Mouse (Mus musculus) thymus, postnatal 10 days (tissue): Measurements from ENCODE around the gene Elavl2.

Source experiments
- DNase-seq, 2 experiments: peaks; one replicate each; pipeline ENCODE4 v3.0.0; 2021; ENCODE audit warnings: low spot score in 2 of 2

Gene Elavl2

GRCm38 (mm10) chr4:91400423-91400822, at the start of gene Elavl2:
Elavl2 (minus strand) TSS chr4:91400785.
- no peak for DNase-seq

GRCm38 (mm10) chr4:91447887-91448286, 47.3 kb upstream of the Elavl2 start:
- no peak for DNase-seq

GRCm38 (mm10) chr4:91415582-91415981, 15.0 kb upstream of the Elavl2 start:
- DNase-seq: no peak

DNA sequence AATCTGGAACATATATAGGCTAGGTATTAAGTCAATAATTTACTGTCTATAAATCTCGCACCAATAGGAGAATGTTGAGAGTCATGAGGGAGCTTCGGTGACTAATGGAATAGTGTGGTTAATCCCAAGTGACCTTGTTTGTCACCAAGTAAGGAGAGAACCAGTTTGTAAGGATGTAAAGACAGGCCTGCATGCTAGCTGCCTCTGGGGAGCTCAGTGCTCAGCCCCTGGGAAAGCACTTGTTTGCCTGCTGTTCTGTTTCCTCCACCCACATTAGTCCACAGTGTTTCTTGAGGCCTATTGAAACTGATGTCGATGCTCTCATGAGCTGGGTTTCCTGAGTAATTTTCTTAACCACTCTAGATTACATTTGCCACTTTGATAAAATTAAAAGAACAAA, 4.5 kb upstream of the Elavl2 start:
- no peak for DNase-seq

- DNase-seq: no peak
Observed at GRCm38 (mm10) chr4:91399510-91400196, 932 bp downstream of the Elavl2 start.

GRCm38 (mm10) chr4:91391987-91392598, 8.5 kb downstream of the Elavl2 start:
- DNase-seq: no peak

GRCm38 (mm10) chr4:91387701-91388100, 12.9 kb downstream of the Elavl2 start:
- no peak for DNase-seq

GRCm38 (mm10) chr4:91381201-91381627, 19.4 kb downstream of the Elavl2 start:
- DNase-seq: no peak

GRCm38 (mm10) chr4:91380341-91381117, 20.1 kb downstream of the Elavl2 start:
- DNase-seq: no peak

DNA sequence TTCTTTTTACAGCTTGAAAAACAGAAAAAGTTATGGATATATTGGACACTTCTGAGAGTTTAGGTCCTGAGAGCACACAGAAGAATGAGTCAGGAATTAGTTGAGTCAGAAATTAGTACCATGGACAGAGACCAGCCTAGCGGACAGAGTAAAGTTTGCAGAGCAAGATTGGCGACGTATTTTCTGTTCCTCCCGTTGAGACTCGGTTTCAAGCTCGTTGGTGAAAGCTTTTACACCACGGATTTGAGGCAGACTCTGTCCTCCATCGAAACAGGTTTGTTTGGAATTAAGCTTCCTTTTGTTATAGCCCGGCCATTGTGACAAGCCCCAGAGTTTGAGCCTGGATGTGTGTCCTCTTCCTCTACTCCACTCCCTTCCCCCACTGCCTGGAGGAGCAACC, 21.0 kb downstream of the Elavl2 start:
- no peak for DNase-seq

DNA sequence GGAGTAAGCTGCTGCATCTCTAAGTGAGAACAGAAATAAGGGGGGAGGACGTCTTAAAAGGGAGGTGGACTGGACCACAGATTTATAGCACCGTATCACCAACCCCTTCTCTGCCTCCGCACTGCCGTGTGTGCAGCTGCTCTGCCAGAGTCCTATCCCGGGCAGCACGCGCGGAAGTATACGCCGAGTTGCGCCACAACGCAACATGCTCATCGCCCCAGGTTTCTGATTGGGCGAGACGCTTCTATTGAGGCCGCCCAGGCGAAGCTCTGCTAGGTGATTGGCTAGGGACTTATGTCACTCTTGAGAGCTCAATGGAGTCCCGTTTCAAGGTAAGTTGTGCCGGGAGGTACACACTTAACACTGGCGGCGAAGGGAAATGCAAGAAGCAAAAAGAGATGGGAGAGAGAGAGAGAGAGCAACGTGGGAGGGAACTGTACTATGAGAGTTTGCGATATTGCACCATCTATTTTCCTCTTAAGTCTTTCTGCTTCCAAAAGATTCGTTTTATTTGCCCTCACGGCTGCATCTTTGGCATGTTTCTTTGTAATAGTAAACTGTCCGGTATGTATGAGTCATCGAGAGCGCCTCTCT, 24.2 kb downstream of the Elavl2 start:
- peak in 1 of 2 experiments; percentile 13 for DNase-seq

DNA sequence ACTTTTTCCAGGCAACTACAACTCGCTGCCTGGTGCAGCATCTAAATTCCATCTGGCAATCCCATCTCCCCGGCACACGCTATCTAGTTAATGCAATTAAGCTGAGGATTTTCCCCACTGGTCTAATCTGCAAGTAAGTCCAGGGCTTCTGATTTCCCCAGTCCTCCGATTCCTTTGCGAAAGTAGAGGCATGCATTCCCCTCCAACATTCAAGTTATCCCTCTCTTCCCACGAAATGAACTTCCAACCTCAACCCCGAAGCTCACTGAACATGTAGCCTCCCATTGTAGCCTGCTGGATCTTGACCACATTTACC, 25.3 kb downstream of the Elavl2 start:
- DNase-seq: no peak

GRCm38 (mm10) chr4:91374571-91375371, 25.8 kb downstream of the Elavl2 start:
- no peak for DNase-seq

GRCm38 (mm10) chr4:91372844-91373243, 27.7 kb downstream of the Elavl2 start:
- DNase-seq: no peak

DNA sequence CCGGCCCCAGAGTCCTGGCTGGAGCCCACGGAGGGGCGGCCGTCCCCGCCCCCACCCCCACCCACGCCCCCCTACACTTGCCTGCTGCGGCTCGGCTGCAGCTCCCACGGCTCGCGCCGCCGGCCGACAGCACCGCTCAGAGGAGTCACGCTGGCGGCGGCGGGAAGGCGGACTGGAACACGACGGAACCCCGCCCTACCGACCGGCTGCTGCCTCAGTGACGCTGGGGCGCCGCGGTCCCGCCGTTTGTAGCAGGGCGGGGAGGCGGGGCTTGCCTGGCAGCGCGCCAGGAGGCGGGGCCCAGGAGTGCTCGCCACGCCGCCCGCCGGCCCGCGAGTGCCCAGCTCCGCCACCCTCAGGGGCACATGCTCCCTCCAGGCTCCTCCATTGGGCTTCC, 28.8 kb downstream of the Elavl2 start:
- DNase-seq: peak in 1 of 2 experiments; percentile 3

GRCm38 (mm10) chr4:91371131-91371818, 29.3 kb downstream of the Elavl2 start:
- peak in 1 of 2 experiments; percentile 3 for DNase-seq

GRCm38 (mm10) chr4:91365276-91365675, 35.3 kb downstream of the Elavl2 start:
- DNase-seq: no peak

DNA sequence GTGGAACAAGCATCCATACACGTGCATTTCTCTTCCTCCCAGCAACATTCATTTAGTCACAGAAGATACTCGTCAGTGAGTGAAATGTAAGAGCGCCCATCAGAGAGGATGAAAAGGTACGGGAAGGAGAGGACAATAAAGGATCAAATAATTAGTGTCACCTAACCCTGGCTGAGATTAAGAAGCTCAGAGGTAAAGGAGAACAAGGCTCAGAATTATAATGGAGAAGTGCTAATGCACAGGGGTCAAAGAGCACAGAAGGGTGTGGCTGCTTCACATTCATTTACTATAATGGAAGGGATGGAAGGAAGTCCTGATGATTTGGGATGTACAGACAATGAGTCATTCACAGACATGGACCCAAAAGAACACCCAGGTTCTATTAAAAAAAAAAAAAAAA, 36.6 kb downstream of the Elavl2 start:
- no peak for DNase-seq

DNA sequence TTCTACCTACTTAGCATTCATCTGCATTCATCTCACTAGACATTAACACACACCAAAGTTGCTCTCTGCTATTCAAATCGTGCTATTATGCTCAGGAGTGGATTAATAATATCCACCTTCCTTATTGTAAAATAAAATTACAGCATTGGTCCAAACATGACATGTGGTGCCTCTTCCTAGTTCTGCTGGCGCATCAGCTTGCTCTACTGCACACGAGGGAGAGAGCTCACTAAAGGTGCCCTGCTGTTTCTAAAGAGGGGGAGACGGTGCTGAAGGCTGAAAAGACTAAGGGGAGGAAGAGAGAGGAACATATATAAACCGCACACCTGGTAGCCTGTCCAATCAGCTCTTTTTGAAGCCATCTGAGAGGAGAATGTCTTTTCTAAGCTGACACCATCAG, 38.1 kb downstream of the Elavl2 start:
- DNase-seq: no peak

GRCm38 (mm10) chr4:91353138-91353537, 47.4 kb downstream of the Elavl2 start:
- DNase-seq: no peak

DNA sequence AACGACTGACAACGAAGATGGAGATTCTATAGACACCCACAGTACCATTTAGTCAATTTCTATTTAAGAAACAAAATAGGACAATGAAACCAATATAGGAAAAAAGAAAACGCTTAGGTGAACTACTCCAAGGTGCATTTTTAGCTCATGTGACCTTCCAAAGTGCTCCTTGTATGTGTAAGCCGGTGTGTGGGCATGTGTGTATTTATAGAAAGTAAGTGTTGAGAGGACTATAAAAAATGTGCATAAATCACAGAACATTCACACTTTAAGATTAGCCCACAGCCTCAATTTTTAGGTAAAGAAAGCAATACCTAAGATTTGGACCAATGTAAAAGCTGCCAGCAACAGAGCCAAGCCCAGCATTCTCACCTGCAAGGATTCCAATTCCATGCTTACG, 51.0 kb downstream of the Elavl2 start:
- DNase-seq: no peak
